Mouse (Mus musculus) neural tube, embryonic 11.5 days (tissue): Measurements from ENCODE around the gene Stum. TPM values are rescaled to one million over a fixed set of nuclear protein-coding genes. Genes with fewer than 3 reads are reported as not detected.
A peak's percentile ranks its signal among the peaks of the same experiment; 100 is the strongest.

Experiments used
- ATAC-seq: fragments of 200-750 bp; cut with Nextera tagmentation; 2 replicates; pipeline ENCODE4 v1.8.0; 2017; ENCODE audit warnings: moderate number of reproducible peaks, mild to moderate bottlenecking, moderate TSS enrichment, moderate library complexity; ENCODE audit not compliant: insufficient read depth, low FRiP score, low TSS enrichment
- DNase-seq: peaks from one replicate; pipeline ENCODE4 v3.0.0-alpha.2; 2015; ENCODE audit warnings: low spot score
- H3K27ac ChIP-seq: fragments of 300-500 bp; sonication (generic); 2 replicates; pipeline ENCODE4 v1.5.1; 2014; ENCODE audit warnings: low read depth, mild to moderate bottlenecking, low read length
- H3K27me3 ChIP-seq: fragments of 300-500 bp; sonication (generic); 2 replicates; pipeline ENCODE4 v1.6.1; 2014; ENCODE audit warnings: mild to moderate bottlenecking, low read length, mixed read lengths; ENCODE audit not compliant: control insufficient read depth, insufficient read depth
- H3K36me3 ChIP-seq: fragments of 300-500 bp; sonication (generic); 2 replicates; pipeline ENCODE4 v1.6.1; 2014; ENCODE audit warnings: mild to moderate bottlenecking, low read length, moderate library complexity, mixed read lengths; ENCODE audit not compliant: control insufficient read depth, insufficient read depth
- H3K4me1 ChIP-seq: fragments of 300-500 bp; sonication (generic); 2 replicates; pipeline ENCODE4 v1.6.1; 2014; ENCODE audit warnings: low read length, mixed read lengths; ENCODE audit not compliant: control insufficient read depth, insufficient read depth
- H3K4me2 ChIP-seq: fragments of 300-500 bp; sonication (generic); 2 replicates; pipeline ENCODE4 v1.6.1; 2014; ENCODE audit warnings: low read depth, mild to moderate bottlenecking, moderate library complexity
- H3K4me3 ChIP-seq: fragments of 300-500 bp; sonication (generic); 2 replicates; pipeline ENCODE4 v1.5.1; 2014; ENCODE audit warnings: low read depth, low read length
- H3K9ac ChIP-seq: fragments of 300-500 bp; sonication (generic); 2 replicates; pipeline ENCODE4 v1.6.1; 2014; ENCODE audit warnings: mild to moderate bottlenecking, low read length
- H3K9me3 ChIP-seq: fragments of 300-500 bp; sonication (generic); 2 replicates; pipeline ENCODE4 v1.6.1; 2016; ENCODE audit warnings: low read length; ENCODE audit not compliant: control insufficient read depth
- WGBS: fragments of 180-500 bp; shearing (Covaris S2); extraction: QIAGEN DNeasy Blood & Tissue Kit; methylation state at CpG from one replicate; pipeline ENCODE4 v1.1.7; 2014; 5-methylcytosine and 5-hydroxymethylcytosine counted together
- polyA plus RNA-seq: library from polyadenylated mRNA; unstranded; fragments of >200 nt; fragmentation: Nextera tagmentation; extraction: Ambion mirVana; gene quantifications from 2 replicates; pipeline ENCODE4 v1.2.1, GENCODE M21; 2014

The Stum gene
- polyA plus RNA-seq: 1.1 and 2.5 TPM in 2 replicates

GRCm38 (mm10) chr1:180483399-180484291, at the start of gene Stum:
Gene Stum, minus strand, starts transcription at chr1:180483504.
- H3K4me3 ChIP-seq: peak within 1 kb of the TSS; percentile 43
- no peaks in the 10 kb centered on the region for H3K9me3 ChIP-seq
- H3K27me3 ChIP-seq: peaks cover 24% of the 10 kb centered on the region
- WGBS: 6% methylated on average over 38 of the region's 40 CpGs
- H3K9ac ChIP-seq: peak within 1 kb of the TSS; percentile 42
- DNase-seq (peak; percentile 76), ATAC-seq (peak; percentile 41; the same call in 1 of the 2 replicates)
- H3K4me1 ChIP-seq: peaks cover 13% of the 10 kb centered on the region
- H3K36me3 ChIP-seq: no peaks in the 10 kb centered on the region
- H3K4me2 ChIP-seq: peak within 1 kb of the TSS; percentile 84
- no peak within 1 kb of the TSS for H3K27ac ChIP-seq

GRCm38 (mm10) chr1:180532671-180533070, 49.4 kb upstream of the Stum start:
- ATAC-seq (no peak), DNase-seq (no peak)
- WGBS: 95% methylated on average over 11 of the region's 11 CpGs
- Histone ChIP-seq H3K4me3 (no peak overlapping the region), H3K36me3 (no peaks in the 10 kb centered on the region), H3K4me1 (no peaks in the 10 kb centered on the region), H3K4me2 (no peak overlapping the region), H3K27me3 (no peaks in the 10 kb centered on the region), H3K9ac (no peak overlapping the region), H3K9me3 (0 out of 2 replicates have a peak, but pooled peaks cover 3% of the 10 kb centered on the region), H3K27ac (no peak overlapping the region)

GRCm38 (mm10) chr1:180530457-180531263, 47.4 kb upstream of the Stum start:
- H3K27ac ChIP-seq: no peak overlapping the region
- H3K9me3 ChIP-seq: 0 out of 2 replicates have a peak, but pooled peaks cover 3% of the 10 kb centered on the region
- H3K9ac ChIP-seq: no peak overlapping the region
- DNase-seq (no peak), ATAC-seq (no peak)
- WGBS: 66% methylated on average over 8 of the region's 8 CpGs
- H3K4me3 ChIP-seq: no peak overlapping the region
- H3K4me1 ChIP-seq: no peaks in the 10 kb centered on the region
- no peaks in the 10 kb centered on the region for H3K36me3 ChIP-seq
- H3K27me3 ChIP-seq: no peaks in the 10 kb centered on the region
- H3K4me2 ChIP-seq: no peak overlapping the region

GRCm38 (mm10) chr1:180529847-180530246, 46.5 kb upstream of the Stum start:
- WGBS: 94% methylated on average over 7 of the region's 7 CpGs
- no peaks in the 10 kb centered on the region for H3K36me3 ChIP-seq
- no peak for ATAC-seq

GRCm38 (mm10) chr1:180525301-180525700, 42.0 kb upstream of the Stum start:
- ATAC-seq (no peak), DNase-seq (no peak)
- 70% methylated on average over 1 of the region's 1 CpGs for WGBS
- Histone ChIP-seq H3K36me3 (no peaks in the 10 kb centered on the region), H3K4me2 (no peak overlapping the region), H3K9ac (no peak overlapping the region), H3K27me3 (no peaks in the 10 kb centered on the region), H3K4me3 (no peak overlapping the region), H3K27ac (no peak overlapping the region), H3K9me3 (no peaks in the 10 kb centered on the region), H3K4me1 (no peaks in the 10 kb centered on the region)

More at GRCm38 (mm10) chr1:180529847-180530246, 46.5 kb upstream of the Stum start:
- no peak for DNase-seq
- Histone ChIP-seq H3K9me3 (0 out of 2 replicates have a peak, but pooled peaks cover 3% of the 10 kb centered on the region), H3K27me3 (no peaks in the 10 kb centered on the region), H3K4me1 (no peaks in the 10 kb centered on the region), H3K4me2 (no peak overlapping the region), H3K9ac (no peak overlapping the region), H3K27ac (no peak overlapping the region), H3K4me3 (no peak overlapping the region)

GRCm38 (mm10) chr1:180523320-180523719, 40.0 kb upstream of the Stum start:
- no peak for DNase-seq
- no peak for ATAC-seq
- Histone ChIP-seq H3K9me3 (no peaks in the 10 kb centered on the region), H3K4me2 (no peak overlapping the region), H3K27ac (no peak overlapping the region), H3K36me3 (no peaks in the 10 kb centered on the region), H3K4me1 (no peaks in the 10 kb centered on the region), H3K4me3 (no peak overlapping the region), H3K9ac (no peak overlapping the region), H3K27me3 (no peaks in the 10 kb centered on the region)
- 78% methylated on average over 2 of the region's 2 CpGs for WGBS

GRCm38 (mm10) chr1:180520190-180520589, 36.9 kb upstream of the Stum start:
- Histone ChIP-seq H3K9me3 (no peaks in the 10 kb centered on the region), H3K27me3 (no peaks in the 10 kb centered on the region), H3K36me3 (no peaks in the 10 kb centered on the region), H3K27ac (no peak overlapping the region), H3K4me2 (no peak overlapping the region), H3K4me3 (no peak overlapping the region), H3K4me1 (no peaks in the 10 kb centered on the region), H3K9ac (no peak overlapping the region)
- ATAC-seq: no peak
- DNase-seq: no peak
- WGBS: 59% methylated on average over 7 of the region's 7 CpGs

- no peaks in the 10 kb centered on the region for H3K27me3 ChIP-seq
- no peaks in the 10 kb centered on the region for H3K9me3 ChIP-seq
- no peaks in the 10 kb centered on the region for H3K36me3 ChIP-seq
- H3K4me1 ChIP-seq: no peaks in the 10 kb centered on the region
- 92% methylated on average over 8 of the region's 8 CpGs for WGBS
- H3K9ac ChIP-seq: no peak overlapping the region
- ATAC-seq: no peak
- no peak overlapping the region for H3K4me2 ChIP-seq
- DNase-seq: no peak
- no peak overlapping the region for H3K27ac ChIP-seq
- no peak overlapping the region for H3K4me3 ChIP-seq
These were observed 36.2 kb upstream of the Stum start for GRCm38 (mm10) chr1:180519520-180519919.
